Mouse (Mus musculus): ENCODE results near the gene Iars. TPM values are rescaled to one million over a fixed set of nuclear protein-coding genes. Genes with fewer than 3 reads are reported as not detected.
"Not testable (repeated sequence)": the region's sequence is repeated elsewhere in the genome, so short reads cannot be mapped to it uniquely, and the experiment has no call there.

The Iars gene
- polyA plus RNA-seq, 1 experiment from 2014 or later = 80.7 TPM

GRCm38 (mm10) chr13:49741285-49742040, 59.6 kb downstream of the Iars start:
- no peak for ATAC-seq (ENCODE audit: insufficient number of reproducible peaks, insufficient read depth, low FRiP score, low TSS enrichment)
- no peak overlapping the region for H3K9ac ChIP-seq
- H3K27me3 ChIP-seq = no peaks in the 10 kb centered on the region
- H3K4me2 ChIP-seq (replicated peaks) = no peak overlapping the region
- H3K4me1 ChIP-seq = no peaks in the 10 kb centered on the region
- WGBS = 90% methylated on average over 16 of the region's 16 CpGs
- no peak overlapping the region for H3K27ac ChIP-seq
- no peaks in the 10 kb centered on the region for H3K36me3 ChIP-seq
- no peaks in the 10 kb centered on the region for H3K9me3 ChIP-seq
- H3K4me3 ChIP-seq = no peak overlapping the region

- no peak overlapping the region for H3K27ac ChIP-seq
- no peak overlapping the region for H3K4me3 ChIP-seq
- H3K4me2 ChIP-seq (replicated peaks) = no peak overlapping the region
- no peaks in the 10 kb centered on the region for H3K9me3 ChIP-seq
- ATAC-seq (ENCODE audit: insufficient number of reproducible peaks, insufficient read depth, low FRiP score, low TSS enrichment) = no peak
- H3K36me3 ChIP-seq = no peaks in the 10 kb centered on the region
- H3K27me3 ChIP-seq = no peaks in the 10 kb centered on the region
- WGBS = 87% methylated on average over 9 of the region's 9 CpGs
- no peak overlapping the region for H3K9ac ChIP-seq
- no peaks in the 10 kb centered on the region for H3K4me1 ChIP-seq
Measured at GRCm38 (mm10) chr13:49756591-49756990, 74.7 kb downstream of the Iars start.

GRCm38 (mm10) chr13:49757966-49758365, 76.1 kb downstream of the Iars start:
- no peak for ATAC-seq (ENCODE audit: insufficient number of reproducible peaks, insufficient read depth, low FRiP score, low TSS enrichment)
- no peak overlapping the region for H3K9ac ChIP-seq
- H3K27me3 ChIP-seq = no peaks in the 10 kb centered on the region
- H3K9me3 ChIP-seq = no peaks in the 10 kb centered on the region
- H3K27ac ChIP-seq = no peak overlapping the region
- H3K4me3 ChIP-seq = no peak overlapping the region
- no peaks in the 10 kb centered on the region for H3K4me1 ChIP-seq
- 86% methylated on average over 4 of the region's 4 CpGs for WGBS
- no peaks in the 10 kb centered on the region for H3K36me3 ChIP-seq
- no peak overlapping the region for H3K4me2 ChIP-seq (replicated peaks)

- WGBS = 73% methylated on average over 1 of the region's 1 CpGs
- no peaks in the 10 kb centered on the region for H3K4me1 ChIP-seq
- no peaks in the 10 kb centered on the region for H3K36me3 ChIP-seq
- no peaks in the 10 kb centered on the region for H3K9me3 ChIP-seq
- no peak overlapping the region for H3K4me2 ChIP-seq (replicated peaks)
- H3K27ac ChIP-seq = no peak overlapping the region
- no peaks in the 10 kb centered on the region for H3K27me3 ChIP-seq
- no peak overlapping the region for H3K9ac ChIP-seq
- no peak overlapping the region for H3K4me3 ChIP-seq
- no peak for ATAC-seq (ENCODE audit: insufficient number of reproducible peaks, insufficient read depth, low FRiP score, low TSS enrichment)
Measured at GRCm38 (mm10) chr13:49760675-49761074, 78.8 kb downstream of the Iars start.

- no peak overlapping the region for H3K9ac ChIP-seq
- no peak for ATAC-seq (ENCODE audit: insufficient number of reproducible peaks, insufficient read depth, low FRiP score, low TSS enrichment)
- H3K9me3 ChIP-seq = no peaks in the 10 kb centered on the region
- no peaks in the 10 kb centered on the region for H3K27me3 ChIP-seq
- WGBS = 90% methylated on average over 14 of the region's 14 CpGs
- no peaks in the 10 kb centered on the region for H3K4me1 ChIP-seq
- H3K4me2 ChIP-seq (replicated peaks) = no peak overlapping the region
- no peak overlapping the region for H3K27ac ChIP-seq
- H3K4me3 ChIP-seq = no peak overlapping the region
- no peaks in the 10 kb centered on the region for H3K36me3 ChIP-seq
Measured at GRCm38 (mm10) chr13:49762208-49762607, 80.3 kb downstream of the Iars start.

- Histone ChIP-seq H3K27me3 (no peaks in the 10 kb centered on the region), H3K9me3 (no peaks in the 10 kb centered on the region), H3K36me3 (no peaks in the 10 kb centered on the region), H3K27ac (no peak overlapping the region), H3K4me3 (no peak overlapping the region), H3K4me2 (replicated peaks) (no peak overlapping the region), H3K9ac (no peak overlapping the region), H3K4me1 (no peaks in the 10 kb centered on the region)
- WGBS = 88% methylated on average over 8 of the region's 8 CpGs
- ATAC-seq (ENCODE audit: insufficient number of reproducible peaks, insufficient read depth, low FRiP score, low TSS enrichment) = no peak
Measured at GRCm38 (mm10) chr13:49765306-49765705, 83.4 kb downstream of the Iars start.

- no peak overlapping the region for H3K4me2 ChIP-seq (replicated peaks)
- 34% methylated on average over 9 of the region's 9 CpGs for WGBS
- ATAC-seq (ENCODE audit: insufficient number of reproducible peaks, insufficient read depth, low FRiP score, low TSS enrichment) = no peak; the same call in 1 of the 2 replicates
- no peaks in the 10 kb centered on the region for H3K36me3 ChIP-seq
- no peak overlapping the region for H3K4me3 ChIP-seq
- H3K9ac ChIP-seq = no peak overlapping the region
- H3K27me3 ChIP-seq = no peaks in the 10 kb centered on the region
- no peak overlapping the region for H3K27ac ChIP-seq
- no peaks in the 10 kb centered on the region for H3K9me3 ChIP-seq
- H3K4me1 ChIP-seq = no peaks in the 10 kb centered on the region
Measured at GRCm38 (mm10) chr13:49766269-49766668, 84.4 kb downstream of the Iars start.

- Histone ChIP-seq H3K4me1 (no peaks in the 10 kb centered on the region), H3K4me2 (replicated peaks) (no peak overlapping the region), H3K9ac (no peak overlapping the region), H3K27ac (no peak overlapping the region), H3K36me3 (no peaks in the 10 kb centered on the region), H3K4me3 (no peak overlapping the region), H3K27me3 (no peaks in the 10 kb centered on the region), H3K9me3 (no peaks in the 10 kb centered on the region)
- WGBS = 93% methylated on average over 2 of the region's 2 CpGs
- no peak for ATAC-seq (ENCODE audit: insufficient number of reproducible peaks, insufficient read depth, low FRiP score, low TSS enrichment)
Measured at GRCm38 (mm10) chr13:49768048-49768447, 86.1 kb downstream of the Iars start.

- Histone ChIP-seq H3K4me2 (replicated peaks) (no peak overlapping the region), H3K36me3 (no peaks in the 10 kb centered on the region), H3K4me3 (no peak overlapping the region), H3K27me3 (no peaks in the 10 kb centered on the region), H3K4me1 (no peaks in the 10 kb centered on the region), H3K27ac (no peak overlapping the region), H3K9ac (no peak overlapping the region), H3K9me3 (no peaks in the 10 kb centered on the region)
- ATAC-seq (ENCODE audit: insufficient number of reproducible peaks, insufficient read depth, low FRiP score, low TSS enrichment) = no peak
- 80% methylated on average over 16 of the region's 16 CpGs for WGBS
Measured at GRCm38 (mm10) chr13:49769111-49769510, 87.2 kb downstream of the Iars start.

GRCm38 (mm10) chr13:49771536-49771935, 89.6 kb downstream of the Iars start:
- not testable (repeated sequence) for ATAC-seq (ENCODE audit: insufficient number of reproducible peaks, insufficient read depth, low FRiP score, low TSS enrichment); H3K9ac ChIP-seq; H3K4me3 ChIP-seq; H3K36me3 ChIP-seq; H3K27me3 ChIP-seq; H3K27ac ChIP-seq; H3K4me1 ChIP-seq; H3K4me2 ChIP-seq (replicated peaks); H3K9me3 ChIP-seq
